In the genomic region with DNA sequence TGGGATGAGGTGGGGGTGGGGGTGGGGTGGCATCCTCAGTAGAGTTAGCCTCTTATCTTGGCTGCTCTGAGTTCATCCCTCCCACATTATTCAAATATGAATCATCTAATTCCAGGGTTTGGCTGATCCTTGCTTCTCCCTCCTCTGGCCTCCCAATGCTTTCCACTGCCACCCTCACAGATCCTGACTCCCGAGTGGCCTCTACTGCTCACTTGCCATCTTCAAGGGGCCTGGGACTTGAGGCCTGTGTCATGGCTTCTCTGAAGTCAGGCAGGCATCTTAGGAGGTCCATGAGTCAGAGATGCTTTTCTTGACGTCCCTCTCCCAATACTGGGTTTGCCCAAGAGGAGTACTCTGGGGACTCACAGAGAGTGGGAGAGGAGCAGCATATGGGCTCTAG, we compare ENCODE assay signal across 15 mouse cellular contexts. TPM values are rescaled to one million over a fixed set of nuclear protein-coding genes. Genes with fewer than 3 reads are reported as not detected.
DNase-seq lines count a peak whose midpoint lies in the region; ATAC-seq lines count a peak whose summit lies in the region.
"Had no signal": no experiment of that assay in that cellular context is flagged by ENCODE, and none has a peak within 500 bp of the region (broad histone marks: within the 10 kb centered on the region; RNA-seq: fewer than 3 reads in every experiment).

No protein-coding gene starts in this region.

- ATAC-seq in midbrain, embryonic 12.5 days (ENCODE audit: low FRiP score, low read depth) = 0 out of 2 replicates have a peak, but pooled peaks have one; percentile 1
- no peak for ATAC-seq in megakaryocyte, adult 5-6 weeks (ENCODE audit: poor library complexity, severe bottlenecking)

- no peaks in the 10 kb centered on the region for H3K27me3 ChIP-seq in midbrain, embryonic 12.5 days

- peak overlapping the region; percentile 70 for H3K4me2 ChIP-seq in midbrain, embryonic 12.5 days (replicated peaks)
- H3K4me2 ChIP-seq: embryonic facial prominence, embryonic 15.5 days had no signal

- no peaks in the 10 kb centered on the region for H3K36me3 ChIP-seq in midbrain, embryonic 12.5 days
- H3K36me3 ChIP-seq: embryonic facial prominence, embryonic 15.5 days; heart, embryonic 10.5 days had no signal

- H3K27ac ChIP-seq in midbrain, embryonic 12.5 days (replicated peaks) = peak overlapping the region; percentile 79
- H3K27ac ChIP-seq: embryonic facial prominence, embryonic 15.5 days; heart, embryonic 10.5 days had no signal

- H3K9me3 ChIP-seq in midbrain, embryonic 12.5 days = no peaks in the 10 kb centered on the region
- H3K9me3 ChIP-seq: embryonic facial prominence, embryonic 15.5 days; heart, embryonic 10.5 days; megakaryocyte, embryonic 14.5 days had no signal

- DNase-seq in embryo, embryonic 10.5 days (ENCODE audit: low spot score) = peak; percentile 17
- DNase-seq in embryo, embryonic 9.5 days (ENCODE audit: extremely low spot score) = no peak
- DNase-seq in urinary bladder, postnatal 14 days (ENCODE audit: low spot score) = peak; percentile 30
- no peak for DNase-seq in urinary bladder, adult 18-20 months (ENCODE audit: low spot score in 2 of 2)
- no peak for DNase-seq in cerebellum, postnatal 36 days
- DNase-seq in cerebellum, adult 9-11 months = no peak
- DNase-seq: kidney, postnatal 36 days had no signal

- peaks cover 50% of the 10 kb centered on the region for H3K4me1 ChIP-seq in midbrain, embryonic 12.5 days

- 4% methylated on average over 2 of the region's 2 CpGs for WGBS in midbrain, embryonic 12.5 days

- H3K4me3 ChIP-seq in midbrain, embryonic 12.5 days = peak overlapping the region; percentile 54
- H3K4me3 ChIP-seq: embryonic facial prominence, embryonic 15.5 days; megakaryocyte, embryonic 14.5 days had no signal

- peak overlapping the region; percentile 82 for H3K9ac ChIP-seq in midbrain, embryonic 12.5 days (replicated peaks)
- H3K9ac ChIP-seq: embryonic facial prominence, embryonic 15.5 days had no signal

RNA-seq across cellular contexts. Expression of a gene that starts 1.7 kb away (rescaled TPM):
- polyA plus RNA-seq in midbrain, embryonic 12.5 days (2016; fragmentation: Nextera tagmentation; extraction: Ambion mirVana) = 10.8 and 11.1 TPM in 2 replicates
- total RNA-seq in megakaryocyte, adult 5-6 weeks (2015) = 0.02 TPM in 1 of 2 replicates, not detected in the other
- 0.16 TPM in 1 of 2 replicates, not detected in the other for total RNA-seq in megakaryocyte, adult 5-6 weeks (2017)

RNA-seq across cellular contexts. Expression of a gene that starts 17.1 kb away (rescaled TPM):
- 0.10 TPM in 1 of 2 replicates, not detected in the other for polyA plus RNA-seq in midbrain, embryonic 12.5 days (2016; fragmentation: Nextera tagmentation; extraction: Ambion mirVana)
- total RNA-seq in megakaryocyte, adult 5-6 weeks (2015) = not detected in 2 replicates
- total RNA-seq in megakaryocyte, adult 5-6 weeks (2017) = not detected in 2 replicates
- total RNA-seq: adrenal gland, postnatal 36 days; liver, adult 2 months had no signal
- polyA plus RNA-seq: embryonic facial prominence, embryonic 15.5 days; liver, adult 2 months; spleen, adult 2 months had no signal

Comparison
In these comparisons a context has a peak if more than half of its experiments do, and no peak if none do; other contexts are left out.
1. DNase-seq: peak in embryo, embryonic 10.5 days (single experiment) and urinary bladder, postnatal 14 days (single experiment); none in embryo, embryonic 9.5 days (single experiment), urinary bladder, adult 18-20 months (0 of 2), cerebellum, postnatal 36 days (0 of 2) and cerebellum, adult 9-11 months (single experiment).